ENCODE assay signal across 19 mouse cellular contexts in the genomic region with DNA sequence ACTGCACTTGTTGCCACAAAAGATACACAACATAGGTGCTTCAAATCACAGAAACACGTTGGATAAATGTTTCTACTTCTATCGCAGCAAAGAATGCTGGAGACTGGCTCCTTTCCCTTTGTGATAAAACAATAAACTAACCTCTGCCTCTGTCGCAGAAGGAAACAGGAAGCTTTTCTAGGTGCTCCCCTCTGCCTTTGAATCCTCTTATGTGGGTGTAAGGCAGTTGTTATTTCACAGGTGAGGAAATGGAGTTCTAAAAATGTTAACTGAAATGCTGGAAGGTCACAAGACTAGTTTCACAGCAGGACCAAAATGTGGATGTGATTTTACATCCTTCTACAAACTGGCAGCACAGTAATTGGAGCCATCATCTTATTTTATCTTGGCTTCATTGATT. TPM values are rescaled to one million over a fixed set of nuclear protein-coding genes. Genes with fewer than 3 reads are reported as not detected.
DNase-seq lines count a peak whose midpoint lies in the region; ATAC-seq and TF ChIP-seq lines count a peak whose summit lies in the region.
"Had no signal": no experiment of that assay in that cellular context is flagged by ENCODE, and none has a peak within 500 bp of the region (broad histone marks: within the 10 kb centered on the region; RNA-seq: fewer than 3 reads in every experiment).

No protein-coding gene starts in this region.

- no peak for TF ChIP-seq POLR2A in thymus, adult 2 months (IDR thresholded peaks at IDR 0.05; ENCODE audit: control insufficient read depth, extremely low read depth, insufficient read depth, low read length, poor library complexity)

- no peak overlapping the region; the same call in 1 of the 2 replicates for H3K27ac ChIP-seq in thymus, adult 2 months (ENCODE audit: control insufficient read depth, insufficient read depth, low read length)
- H3K27ac ChIP-seq in intestine, embryonic 15.5 days = no peak overlapping the region
- H3K27ac ChIP-seq: embryonic facial prominence, embryonic 12.5 days; forebrain, embryonic 15.5 days; heart, embryonic 13.5 days; hindbrain, embryonic 15.5 days had no signal

- TF ChIP-seq CTCF in thymus, adult 2 months (IDR thresholded peaks at IDR 0.05; ENCODE audit: borderline replicate concordance, control insufficient read depth, extremely low read depth, insufficient read depth, low read length, poor library complexity) = no peak

- no peak overlapping the region for H3K4me3 ChIP-seq in thymus, adult 2 months (ENCODE audit: control insufficient read depth, insufficient read depth, low read length)
- H3K4me3 ChIP-seq in intestine, embryonic 15.5 days (replicated peaks) = no peak overlapping the region
- H3K4me3 ChIP-seq: embryonic facial prominence, embryonic 12.5 days; forebrain, embryonic 15.5 days; heart, embryonic 13.5 days; hindbrain, embryonic 15.5 days had no signal

- H3K36me3 ChIP-seq in thymus, adult 2 months (ENCODE audit: control insufficient read depth, insufficient read depth, low read length) = no peaks in the 10 kb centered on the region
- H3K36me3 ChIP-seq in intestine, embryonic 15.5 days = no peaks in the 10 kb centered on the region
- H3K36me3 ChIP-seq: embryonic facial prominence, embryonic 12.5 days; forebrain, embryonic 15.5 days; heart, embryonic 13.5 days; hindbrain, embryonic 15.5 days had no signal

- 4% methylated on average over 3 of the region's 3 CpGs for WGBS in thymus, adult 2 months
- 27% methylated on average over 3 of the region's 3 CpGs for WGBS in intestine, embryonic 15.5 days

- H3K4me2 ChIP-seq in intestine, embryonic 15.5 days (replicated peaks) = no peak overlapping the region
- H3K4me2 ChIP-seq: embryonic facial prominence, embryonic 12.5 days; forebrain, embryonic 15.5 days; heart, embryonic 13.5 days; hindbrain, embryonic 15.5 days had no signal

- ATAC-seq in CD4-positive, CD25-positive, alpha-beta regulatory T cell, adult 4 months = peak; percentile 73
- ATAC-seq in inflammation-experienced regulatory T-cells, adult 6 months = peak; percentile 68
- ATAC-seq in monocyte, adult 5-6 weeks (replicated peaks; ENCODE audit: insufficient number of reproducible peaks, low FRiP score, low TSS enrichment, poor library complexity, severe bottlenecking) = no peak
- no peak for ATAC-seq in intestine, embryonic 15.5 days
- ATAC-seq: forebrain, embryonic 15.5 days; Patski had no signal

- H3K9ac ChIP-seq in intestine, embryonic 15.5 days = no peak overlapping the region
- H3K9ac ChIP-seq: embryonic facial prominence, embryonic 12.5 days; forebrain, embryonic 15.5 days; heart, embryonic 13.5 days; hindbrain, embryonic 15.5 days had no signal

- H3K27me3 ChIP-seq in thymus, adult 2 months (ENCODE audit: control insufficient read depth, insufficient read depth, low read length) = no peaks in the 10 kb centered on the region
- H3K27me3 ChIP-seq in intestine, embryonic 15.5 days (replicated peaks) = no peaks in the 10 kb centered on the region
- H3K27me3 ChIP-seq: CH12.LX; embryonic facial prominence, embryonic 12.5 days; forebrain, embryonic 15.5 days; heart, embryonic 13.5 days; hindbrain, embryonic 15.5 days; Patski had no signal

- no peaks in the 10 kb centered on the region for H3K9me3 ChIP-seq in intestine, embryonic 15.5 days
- H3K9me3 ChIP-seq: embryonic facial prominence, embryonic 12.5 days; forebrain, embryonic 15.5 days; heart, embryonic 13.5 days; hindbrain, embryonic 15.5 days had no signal

- peak; percentile 50 for DNase-seq in thymus, adult 2 months
- DNase-seq in thymus, postnatal 36 days = no peak
- DNase-seq in thymus, postnatal 25 days = peak; percentile 28
- DNase-seq: adrenal gland, postnatal 14 days; cerebellum, adult 11-12 months; cerebellum, adult 9-10 months; cerebellum, postnatal 25 days; gastrocnemius, postnatal 14 days; heart, postnatal 36 days had no signal

- H3K4me1 ChIP-seq in thymus, adult 2 months (replicated peaks; ENCODE audit: control insufficient read depth, insufficient read depth, low read length) = peaks cover 2% of the 10 kb centered on the region
- no peaks in the 10 kb centered on the region for H3K4me1 ChIP-seq in intestine, embryonic 15.5 days (replicated peaks)
- H3K4me1 ChIP-seq: embryonic facial prominence, embryonic 12.5 days; forebrain, embryonic 15.5 days; heart, embryonic 13.5 days; hindbrain, embryonic 15.5 days had no signal

RNA-seq across cellular contexts. Expression of gene Lnpep, which starts 11.3 kb away (rescaled TPM):
- polyA plus RNA-seq in thymus, adult 2 months (2012; rRNA removed) = 18.9 and 19.4 TPM in 2 replicates
- polyA plus RNA-seq in CD4-positive, CD25-positive, alpha-beta regulatory T cell, adult 4 months (2017; shearing (Covaris generic)) = 10 to 100 TPM; 31.8 to 33.9 TPM
- polyA plus RNA-seq in inflammation-experienced regulatory T-cells, adult 6 months (2017; shearing (Covaris generic)) = 10 to 100 TPM; 33.9 to 38.6 (median 36.0) TPM
- 106 to 173 TPM (median 120 TPM) in 3 replicates for total RNA-seq in monocyte, adult 5-6 weeks (2017)
- polyA plus RNA-seq in intestine, embryonic 15.5 days (2015; fragmentation: Nextera tagmentation; extraction: Ambion mirVana) = 7.8 and 8.2 TPM in 2 replicates

Comparison
In these comparisons a context has a peak if more than half of its experiments do, and no peak if none do; other contexts are left out.
1. DNase-seq: peak in thymus, adult 2 months (single experiment) and thymus, postnatal 25 days (single experiment); none in thymus, postnatal 36 days (0 of 2).
2. ATAC-seq: peak in CD4-positive, CD25-positive, alpha-beta regulatory T cell, adult 4 months (single experiment) and inflammation-experienced regulatory T-cells, adult 6 months (single experiment); none in monocyte, adult 5-6 weeks (single experiment) and intestine, embryonic 15.5 days (single experiment).